Mouse (Mus musculus) heart, postnatal 0 days (tissue): Measurements from ENCODE around the gene Slc39a11.

Source experiments
- CTCF ChIP-seq: IDR thresholded peaks from 2 replicates; pipeline ENCODE4 v1.5.1; 2016; ENCODE audit warnings: antibody characterized with exemption, control low read depth, low read depth
- EP300 ChIP-seq: IDR thresholded peaks from 2 replicates; pipeline ENCODE4 v1.6.1; 2016; ENCODE audit warnings: antibody characterized with exemption, low read depth

DNA sequence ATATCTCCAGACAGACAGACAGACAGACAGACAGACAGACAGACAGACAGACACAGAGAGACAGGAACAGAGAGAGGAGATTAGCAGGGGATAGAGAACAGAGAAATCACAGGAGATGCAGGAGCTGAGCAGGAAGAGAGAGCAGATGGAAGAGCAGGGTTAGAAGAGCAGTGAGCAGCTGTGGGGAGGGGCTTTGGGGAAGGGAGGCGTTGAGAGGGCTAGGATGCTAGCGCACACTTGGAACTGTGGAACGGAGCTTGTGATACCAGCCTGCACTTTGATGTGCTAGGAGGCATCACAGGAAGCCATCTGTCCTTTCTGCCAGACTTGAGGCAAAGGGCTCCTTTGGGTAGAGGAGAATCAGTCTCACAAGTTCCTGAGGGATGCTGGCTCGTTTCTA, 383.2 kb downstream of the Slc39a11 start:
- TF ChIP-seq EP300 (no peak), CTCF (no peak)
